Mouse (Mus musculus) thymus, adult 2 months (tissue): Measurements from ENCODE around the gene Rps17. TPM values are rescaled to one million over a fixed set of nuclear protein-coding genes. Genes with fewer than 3 reads are reported as not detected.

Source experiments
- DNase-seq: peaks from one replicate; pipeline ENCODE4 v3.0.0; 2021
- H3K27ac ChIP-seq: fragments of 200-500 bp; 2 replicates; pipeline ENCODE4 v1.5.1; 2012; ENCODE audit warnings: low read length, control low read depth; ENCODE audit not compliant: control insufficient read depth, insufficient read depth
- H3K27me3 ChIP-seq: fragments of 200-500 bp; 2 replicates; pipeline ENCODE4 v1.6.1; 2012; ENCODE audit warnings: mild to moderate bottlenecking, low read length, moderate library complexity, mixed read lengths; ENCODE audit not compliant: control insufficient read depth, insufficient read depth
- H3K36me3 ChIP-seq: fragments of 200-500 bp; 2 replicates; pipeline ENCODE4 v1.6.1; 2012; ENCODE audit warnings: mild to moderate bottlenecking, low read length, moderate library complexity; ENCODE audit not compliant: control insufficient read depth, insufficient read depth
- H3K4me1 ChIP-seq: fragments of 200-500 bp; replicated peaks from 2 replicates; pipeline ENCODE4 v1.6.1; 2012; ENCODE audit warnings: low read length; ENCODE audit not compliant: control insufficient read depth, insufficient read depth
- H3K4me3 ChIP-seq: fragments of 200-500 bp; 2 replicates; pipeline ENCODE4 v1.5.1; 2012; ENCODE audit warnings: mild to moderate bottlenecking, low read length, control low read depth, moderate library complexity; ENCODE audit not compliant: control insufficient read depth, insufficient read depth
- CTCF ChIP-seq: fragments of 200-500 bp; IDR thresholded peaks from 2 replicates; pipeline ENCODE4 v1.5.1; 2012; ENCODE audit warnings: mild to moderate bottlenecking, control low read depth, low read length, moderate library complexity, borderline replicate concordance; ENCODE audit not compliant: control insufficient read depth, poor library complexity, insufficient read depth; ENCODE audit errors: extremely low read depth
- POLR2A ChIP-seq: fragments of 200-500 bp; IDR thresholded peaks from 2 replicates; pipeline ENCODE4 v1.6.1; 2012; ENCODE audit warnings: mild to moderate bottlenecking, low read length, control low read depth, moderate library complexity; ENCODE audit not compliant: control insufficient read depth, poor library complexity, insufficient read depth; ENCODE audit errors: extremely low read depth
- WGBS: fragments of 180-500 bp; shearing (Covaris S2); methylation state at CpG from one replicate; pipeline ENCODE4 v1.1.7; 2018; 5-methylcytosine and 5-hydroxymethylcytosine counted together
- polyA plus RNA-seq: library from polyadenylated mRNA; depleted of rRNA; stranded (reverse); fragments of >200 nt; gene quantifications from 2 replicates; pipeline ENCODE4 v1.2.3, GENCODE M21; 2012

The Rps17 gene
- polyA plus RNA-seq, 1 experiment = 1,758 TPM

DNA sequence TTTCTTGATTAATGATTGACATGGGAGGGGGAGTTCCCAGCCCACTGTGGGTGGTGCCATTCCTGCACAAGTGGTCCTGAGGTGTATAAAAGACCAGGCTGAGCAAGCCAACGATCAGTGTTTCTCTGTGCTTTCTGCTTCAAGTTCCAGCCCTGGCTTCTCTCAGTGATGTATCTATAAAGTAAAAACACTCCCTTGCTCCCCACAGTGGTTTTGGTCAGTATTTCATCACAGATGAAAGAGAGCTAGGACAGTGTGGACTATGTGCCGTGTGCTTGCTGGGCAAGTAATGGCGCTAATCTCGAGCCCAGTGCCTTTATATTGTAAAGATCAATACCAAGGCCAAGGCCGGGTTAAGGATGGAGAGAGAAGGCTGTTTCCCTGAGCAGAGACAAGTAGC lies 23.3 kb downstream of the Rps17 start:
- 92% methylated on average over 5 of the region's 5 CpGs for WGBS
- TF ChIP-seq CTCF (no peak), POLR2A (no peak)
- Histone ChIP-seq H3K4me3 (no peak overlapping the region), H3K27ac (no peak overlapping the region), H3K27me3 (no peaks in the 10 kb centered on the region), H3K36me3 (no peaks in the 10 kb centered on the region), H3K4me1 (no peaks in the 10 kb centered on the region)
- DNase-seq = no peak

DNA sequence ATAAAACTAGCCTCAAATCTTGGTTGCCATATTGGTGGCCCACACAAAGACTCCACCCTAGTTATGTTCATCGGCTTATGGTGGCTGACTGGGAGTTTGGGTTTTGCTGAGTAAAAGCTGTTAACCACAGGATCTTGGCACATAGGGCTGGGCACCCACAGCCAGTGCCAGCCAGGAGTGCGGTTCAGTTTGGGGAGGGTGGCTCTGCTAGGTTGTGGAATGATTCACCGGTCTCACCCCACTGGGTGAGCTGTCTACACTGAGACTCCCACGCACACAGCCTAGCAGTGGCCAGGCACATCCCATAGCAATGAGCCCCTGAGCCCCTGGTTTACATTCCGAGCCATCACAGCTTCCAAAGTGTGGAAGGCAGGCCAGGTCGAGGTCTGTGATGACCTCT lies 25.3 kb downstream of the Rps17 start:
- TF ChIP-seq POLR2A = no peak
- TF ChIP-seq CTCF = no peak
- WGBS = 56% methylated on average over 6 of the region's 6 CpGs
- H3K4me3 ChIP-seq = no peak overlapping the region
- H3K36me3 ChIP-seq = no peaks in the 10 kb centered on the region
- no peak for DNase-seq
- H3K4me1 ChIP-seq = no peaks in the 10 kb centered on the region
- H3K27me3 ChIP-seq = no peaks in the 10 kb centered on the region
- H3K27ac ChIP-seq = no peak overlapping the region

- Histone ChIP-seq H3K36me3 (no peaks in the 10 kb centered on the region), H3K4me3 (no peak overlapping the region), H3K4me1 (no peaks in the 10 kb centered on the region), H3K27me3 (no peaks in the 10 kb centered on the region), H3K27ac (no peak overlapping the region)
- 57% methylated on average over 8 of the region's 8 CpGs for WGBS
- no peak for TF ChIP-seq CTCF
- TF ChIP-seq POLR2A = no peak
- DNase-seq = no peak
Measured at GRCm38 (mm10) chr7:81315583-81315982, 29.5 kb downstream of the Rps17 start.

DNA sequence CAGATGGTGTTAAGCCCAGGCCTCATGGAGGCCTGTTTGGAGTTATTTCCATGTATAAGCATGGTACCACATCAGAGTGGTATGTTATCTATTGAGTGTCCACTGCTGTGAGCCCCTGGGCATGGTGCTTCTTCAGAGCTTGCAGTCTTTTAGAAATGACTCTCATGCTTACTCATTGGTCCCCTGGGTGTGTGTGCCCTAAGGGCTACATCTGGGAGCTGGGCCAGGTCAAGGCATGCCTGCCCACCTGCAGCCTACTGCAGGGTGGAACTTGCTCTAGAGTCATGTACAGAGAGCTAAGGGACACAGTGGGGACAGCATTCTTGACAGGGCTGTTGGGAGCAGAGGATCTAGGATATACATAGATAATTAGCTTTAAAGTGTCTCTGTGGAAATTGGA lies 33.5 kb downstream of the Rps17 start:
- H3K27ac ChIP-seq = no peak overlapping the region

GRCm38 (mm10) chr7:81311130-81311529 lies 33.9 kb downstream of the Rps17 start:
- H3K4me1 ChIP-seq = no peaks in the 10 kb centered on the region
- no peaks in the 10 kb centered on the region for H3K36me3 ChIP-seq
- no peak overlapping the region for H3K27ac ChIP-seq
- WGBS = 95% methylated on average over 1 of the region's 1 CpGs
- H3K27me3 ChIP-seq = no peaks in the 10 kb centered on the region
- TF ChIP-seq CTCF = no peak
- TF ChIP-seq POLR2A = no peak
- no peak overlapping the region for H3K4me3 ChIP-seq
- no peak for DNase-seq

More for the DNA sequence above, 33.5 kb downstream of the Rps17 start:
- Histone ChIP-seq H3K4me1 (no peaks in the 10 kb centered on the region), H3K27me3 (no peaks in the 10 kb centered on the region), H3K4me3 (no peak overlapping the region), H3K36me3 (no peaks in the 10 kb centered on the region)
- DNase-seq = no peak
- TF ChIP-seq POLR2A = no peak
- no peak for TF ChIP-seq CTCF

DNA sequence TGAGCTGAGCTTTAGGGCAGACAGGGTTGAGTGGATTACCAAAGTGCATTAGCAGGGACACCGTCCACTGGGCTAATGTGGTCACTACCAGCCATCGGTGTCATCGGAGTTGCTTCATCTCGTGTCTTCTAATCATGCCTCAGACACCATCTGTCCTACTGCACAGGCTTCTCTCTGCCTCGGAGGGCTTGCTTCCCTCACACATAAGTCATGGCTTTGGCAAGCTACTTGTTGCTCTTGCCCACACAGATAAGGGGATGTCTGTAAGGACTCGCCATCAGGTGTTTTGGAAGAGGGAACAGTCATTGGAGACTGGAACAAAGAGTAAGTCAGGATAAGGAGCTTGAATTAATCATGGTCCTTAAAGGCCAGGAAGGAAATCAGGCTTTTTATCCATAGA lies 35.8 kb downstream of the Rps17 start:
- H3K27ac ChIP-seq = no peak overlapping the region
- H3K27me3 ChIP-seq = no peaks in the 10 kb centered on the region
- TF ChIP-seq POLR2A (no peak), CTCF (no peak)
- H3K36me3 ChIP-seq = no peaks in the 10 kb centered on the region
- no peak overlapping the region for H3K4me3 ChIP-seq
- no peaks in the 10 kb centered on the region for H3K4me1 ChIP-seq
- DNase-seq = no peak
- 95% methylated on average over 6 of the region's 6 CpGs for WGBS

DNA sequence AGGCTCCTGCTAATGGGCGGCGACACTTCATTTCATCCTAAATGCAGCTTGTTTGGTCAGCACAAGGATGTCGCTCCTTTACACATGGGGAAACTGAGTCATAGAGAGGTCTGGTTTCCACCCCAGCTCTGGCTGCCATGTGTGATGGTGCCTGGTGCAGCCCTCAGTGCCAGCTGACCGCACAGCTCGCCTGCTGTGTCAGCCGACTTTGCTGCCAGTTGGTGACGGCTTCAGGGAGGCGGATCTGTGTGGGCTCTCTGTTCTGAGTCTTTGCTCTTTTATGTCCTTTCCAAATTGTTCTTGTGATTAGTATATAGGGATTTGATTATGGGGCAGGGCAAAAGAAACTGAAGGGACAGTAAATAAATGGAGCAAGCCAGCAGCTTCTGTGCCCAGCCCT lies 37.3 kb downstream of the Rps17 start:
- Histone ChIP-seq H3K4me3 (no peak overlapping the region), H3K36me3 (no peaks in the 10 kb centered on the region), H3K27ac (no peak overlapping the region), H3K27me3 (no peaks in the 10 kb centered on the region), H3K4me1 (no peaks in the 10 kb centered on the region)
- DNase-seq = no peak
- WGBS = 95% methylated on average over 8 of the region's 8 CpGs
- TF ChIP-seq CTCF (no peak), POLR2A (no peak)
